Mouse (Mus musculus) cerebellum, postnatal 4 days (tissue): ENCODE measurements around the gene Mgat4b.

Experiments
- DNase-seq, 2 experiments: peaks; one replicate each; pipeline ENCODE4 v3.0.0; 2022; ENCODE audit warnings: low spot score in 2 of 2, mixed read lengths in 1 of 2

Mgat4b gene

DNA sequence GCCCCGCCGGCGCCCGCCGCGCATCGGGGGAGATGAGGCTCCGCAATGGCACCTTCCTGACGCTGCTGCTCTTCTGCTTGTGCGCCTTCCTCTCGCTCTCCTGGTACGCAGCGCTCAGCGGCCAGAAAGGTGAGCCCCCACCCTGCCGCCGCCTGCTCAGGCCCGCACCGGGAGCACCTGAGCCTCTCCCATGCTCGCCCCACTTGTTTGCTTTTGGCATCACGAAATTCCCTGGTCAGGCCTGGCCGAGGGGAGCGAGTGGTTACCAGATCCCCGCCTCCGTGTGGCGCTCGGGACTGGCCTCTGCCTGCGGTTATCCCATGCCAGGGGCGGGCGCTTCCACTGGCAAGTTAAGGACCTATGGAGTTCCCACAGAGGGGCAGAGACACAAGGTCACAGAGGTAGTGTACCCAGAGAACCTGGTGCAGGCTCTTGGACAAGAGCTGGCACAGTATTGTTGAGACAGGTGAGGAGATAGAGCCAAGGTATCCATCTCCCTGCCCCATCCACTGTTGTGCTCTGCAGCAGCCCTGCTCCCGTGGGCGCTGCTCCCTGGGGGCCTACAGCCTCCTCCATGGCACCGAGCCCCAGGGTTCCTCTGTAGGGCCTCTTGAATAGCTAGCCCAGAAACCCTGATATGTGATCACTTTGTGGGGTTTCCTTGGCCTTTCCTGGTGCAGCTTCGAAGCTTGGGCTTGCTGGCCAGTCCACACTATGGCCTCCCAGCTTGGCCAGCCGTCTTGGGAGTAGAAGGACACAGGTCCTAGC lies 15.1 kb downstream of the Mgat4b start:
- DNase-seq, result peak in 1 of 2 experiments; percentile 48

DNA sequence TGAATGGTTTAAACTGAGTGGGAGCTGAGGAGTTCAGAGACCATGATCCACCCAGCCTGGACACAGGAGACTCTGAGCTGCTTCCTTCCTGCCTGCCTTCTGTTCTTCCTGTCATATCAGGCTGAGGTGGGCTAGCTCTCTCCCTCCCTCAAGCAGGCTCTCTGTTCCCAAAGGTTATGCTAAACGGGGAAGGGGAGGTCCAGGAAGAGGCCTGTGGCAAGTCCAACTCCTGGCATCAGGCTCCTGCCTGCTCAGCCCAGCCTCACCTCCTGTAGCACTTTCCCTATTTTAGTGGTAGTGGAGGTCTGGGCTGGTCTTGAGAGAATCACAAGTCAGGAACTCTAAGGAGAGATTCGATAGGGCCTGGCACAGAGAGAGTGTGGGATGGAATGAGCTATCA lies 15.7 kb downstream of the Mgat4b start:
- DNase-seq, result no peak

DNA sequence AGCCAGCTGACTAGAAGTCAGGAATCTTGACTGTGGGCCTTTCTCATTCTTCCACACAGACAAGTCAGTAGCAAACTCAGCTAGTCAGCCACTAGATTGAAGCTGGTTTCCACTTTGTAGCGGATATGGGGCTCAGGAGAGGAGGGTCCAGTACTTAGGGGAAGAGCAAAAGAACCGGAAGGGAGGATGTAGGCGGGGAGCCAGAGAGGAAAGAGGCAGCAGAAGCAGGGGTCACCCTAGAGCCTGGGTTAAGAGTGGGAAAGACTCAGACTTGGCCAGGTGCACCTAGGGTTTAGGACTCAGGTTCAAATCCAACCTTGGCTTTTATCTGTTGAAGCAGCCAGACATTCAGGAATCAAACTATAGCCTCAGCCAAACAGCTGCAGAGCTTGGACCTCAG lies 16.5 kb downstream of the Mgat4b start:
- no peak for DNase-seq

DNA sequence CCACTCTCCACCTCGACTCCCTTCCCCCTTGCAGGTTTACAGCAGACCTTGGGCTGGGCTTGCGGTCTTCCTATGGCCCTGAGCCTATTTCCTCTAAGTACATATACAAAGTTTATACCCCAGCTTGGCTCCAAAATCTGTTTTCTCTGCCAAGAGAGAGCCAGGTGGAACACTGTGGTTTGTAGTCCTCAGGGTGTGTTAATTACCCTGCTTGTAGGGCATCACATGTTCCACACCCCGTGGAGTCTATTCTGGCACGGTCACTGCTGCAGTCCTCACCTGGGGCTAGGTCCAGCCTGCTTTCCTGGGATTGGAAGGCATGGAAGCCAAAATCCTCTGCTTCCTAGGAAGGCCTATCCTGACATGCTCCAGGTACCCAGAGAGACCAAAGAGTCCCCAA lies 17.0 kb downstream of the Mgat4b start:
- DNase-seq, result no peak

DNA sequence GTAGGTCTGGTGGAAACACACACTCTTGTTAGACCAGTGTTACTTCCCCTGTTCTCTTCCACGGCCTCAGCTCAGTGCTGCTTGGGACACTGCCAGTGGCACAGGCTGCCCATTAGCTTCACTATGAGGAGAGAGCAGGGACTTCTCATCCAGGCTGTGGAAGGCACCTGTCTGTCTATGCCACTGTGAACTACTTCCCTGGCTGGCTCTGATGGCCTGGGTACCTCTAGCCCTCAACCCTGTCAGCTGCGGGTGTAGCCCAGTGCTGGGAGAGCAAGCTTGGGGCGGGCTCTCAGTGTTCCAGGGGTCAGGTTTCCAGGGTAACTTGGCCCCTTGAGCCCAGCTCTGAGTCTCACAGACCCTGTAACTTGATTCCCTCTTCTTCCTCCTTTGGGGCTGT lies 18.1 kb downstream of the Mgat4b start:
- DNase-seq, result no peak

DNA sequence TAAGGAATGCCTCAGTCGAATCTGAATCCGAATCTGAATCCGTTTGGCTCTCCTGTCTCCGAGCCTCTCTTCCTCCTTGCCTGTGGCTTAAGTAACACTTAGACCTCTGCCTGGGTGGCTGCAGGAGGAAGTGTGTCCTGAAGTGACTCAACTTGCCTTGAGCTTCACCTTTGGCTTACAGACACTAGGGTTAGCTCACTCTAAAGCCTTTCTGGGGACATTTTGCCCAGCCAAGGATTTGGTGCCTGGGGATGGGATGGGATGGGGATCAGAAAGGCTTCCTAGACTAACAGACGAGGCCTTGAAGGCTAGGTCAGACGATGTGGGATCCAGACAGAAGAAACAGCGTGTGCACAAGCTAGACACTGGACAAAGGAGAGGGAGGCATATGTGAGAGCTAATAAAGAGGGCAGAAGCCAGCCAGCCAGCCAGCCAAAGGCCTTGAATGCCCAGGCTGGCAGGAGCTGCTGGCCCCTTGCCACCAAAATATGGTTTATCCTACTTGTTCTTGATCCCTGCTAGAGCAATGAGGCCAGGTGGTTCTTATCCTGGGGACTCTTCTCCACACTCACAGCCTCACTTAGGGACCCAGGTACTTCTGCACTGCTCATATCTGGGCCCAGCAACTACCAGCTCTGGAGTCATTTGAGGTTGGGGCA lies 18.7 kb downstream of the Mgat4b start:
- peak in 1 of 2 experiments; percentile 75 for DNase-seq

DNA sequence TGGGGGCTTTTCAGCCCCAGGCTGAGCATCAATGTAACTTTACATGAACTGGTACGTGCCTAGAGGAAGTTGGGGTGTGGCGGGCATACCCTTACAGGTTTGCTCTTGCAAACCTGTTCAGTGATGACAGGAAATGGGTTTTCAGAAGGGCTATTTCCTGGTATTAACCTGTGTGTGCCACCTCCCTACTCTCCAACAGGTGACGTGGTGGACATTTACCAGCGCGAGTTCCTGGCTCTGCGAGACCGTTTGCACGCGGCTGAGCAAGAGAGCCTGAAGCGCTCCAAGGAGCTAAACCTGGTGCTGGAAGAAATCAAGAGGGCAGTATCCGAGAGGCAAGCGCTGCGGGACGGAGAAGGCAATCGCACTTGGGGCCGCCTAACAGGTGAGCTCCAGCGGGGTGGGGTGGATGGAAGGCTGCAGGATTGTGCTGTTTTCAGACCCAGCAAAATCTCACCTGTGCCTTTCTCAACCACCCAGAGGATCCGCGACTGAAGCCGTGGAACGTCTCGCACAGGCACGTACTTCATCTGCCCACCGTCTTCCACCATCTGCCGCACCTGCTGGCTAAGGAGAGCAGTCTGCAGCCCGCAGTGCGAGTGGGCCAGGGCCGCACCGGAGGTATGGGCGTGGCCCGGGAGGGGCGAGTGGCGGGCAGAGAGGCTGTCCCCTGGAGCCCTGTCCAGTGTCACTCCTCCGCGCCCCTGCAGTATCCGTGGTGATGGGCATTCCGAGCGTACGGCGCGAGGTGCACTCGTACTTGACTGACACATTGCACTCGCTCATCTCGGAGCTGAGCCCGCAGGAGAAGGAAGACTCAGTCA lies 20.0 kb downstream of the Mgat4b start:
- no peak for DNase-seq

DNA sequence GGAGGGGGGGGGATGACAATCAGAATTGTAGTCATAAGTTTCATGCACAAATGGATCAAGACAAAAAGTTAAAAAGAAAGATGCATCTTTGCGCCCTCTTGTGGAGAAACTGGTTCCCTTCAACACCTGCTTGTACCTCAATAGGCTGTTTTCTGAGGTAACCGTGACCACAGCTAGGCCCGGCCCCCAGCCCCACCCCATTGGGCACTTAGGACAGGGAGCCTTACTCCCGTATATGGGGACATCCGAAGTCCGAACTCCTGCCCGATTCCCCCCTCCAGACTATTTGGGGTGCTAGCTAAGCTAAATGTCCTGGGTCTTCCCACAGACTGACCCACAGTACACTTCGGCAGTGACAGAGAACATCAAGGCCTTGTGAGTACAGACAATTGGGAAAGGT lies 20.7 kb downstream of the Mgat4b start:
- peak in 1 of 2 experiments; percentile 54 for DNase-seq

DNA sequence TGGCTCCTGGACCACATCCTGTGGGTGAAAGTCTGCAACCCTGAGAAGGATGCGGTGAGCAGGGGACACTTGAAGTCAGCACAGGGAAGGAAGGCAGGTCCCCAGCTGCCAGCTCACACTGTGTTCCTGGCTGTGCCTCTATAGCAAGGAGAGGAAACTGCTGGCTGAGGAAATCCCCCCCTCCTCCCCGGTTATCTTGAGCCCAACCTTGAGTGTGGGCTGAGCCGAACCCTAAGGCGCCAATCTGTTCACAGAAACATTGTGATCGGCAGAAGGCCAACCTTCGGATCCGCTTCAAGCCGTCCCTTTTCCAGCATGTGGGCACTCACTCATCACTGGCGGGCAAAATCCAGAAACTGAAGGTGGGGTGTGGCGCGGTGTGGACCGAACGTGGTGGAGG lies 22.3 kb downstream of the Mgat4b start:
- no peak for DNase-seq

DNA sequence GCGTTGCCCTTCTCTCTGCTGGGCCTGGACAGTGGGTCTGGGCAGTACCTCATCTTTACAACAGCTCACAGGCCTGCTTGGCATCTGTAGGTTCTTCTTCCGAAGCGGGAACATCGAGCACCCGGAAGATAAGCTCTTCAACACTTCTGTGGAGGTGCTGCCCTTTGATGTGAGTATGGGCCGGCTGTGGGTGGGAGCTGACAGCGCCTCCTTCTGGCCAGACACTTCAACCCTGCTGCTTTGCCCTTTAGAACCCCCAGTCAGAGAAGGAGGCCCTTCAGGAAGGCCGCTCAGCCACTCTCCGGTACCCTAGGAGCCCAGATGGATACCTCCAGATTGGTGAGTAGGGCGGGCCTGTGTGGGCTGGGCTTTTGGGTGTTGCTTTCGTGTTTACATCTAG lies 23.3 kb downstream of the Mgat4b start:
- DNase-seq, result no peak

DNA sequence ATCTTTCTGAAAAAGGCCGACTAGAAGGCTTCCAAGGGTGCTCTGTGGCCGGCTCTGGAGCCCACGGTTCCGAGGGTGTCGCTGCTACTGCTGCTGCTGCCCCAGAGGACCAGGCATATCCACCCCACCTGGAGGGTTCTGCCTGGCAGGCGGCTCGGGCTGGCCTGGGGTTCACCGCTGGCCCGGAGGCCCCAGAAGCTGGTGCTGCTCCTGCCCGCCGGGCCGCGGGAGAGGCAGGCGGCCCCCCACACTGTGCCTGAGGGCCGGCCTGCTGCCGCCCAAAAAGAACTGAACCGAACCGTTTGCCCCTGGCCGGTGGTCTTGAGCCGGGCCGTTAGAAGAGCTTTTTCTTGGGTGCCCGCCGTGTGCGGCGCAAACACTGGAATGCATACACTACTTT lies 23.9 kb downstream of the Mgat4b start:
- DNase-seq, result no peak

DNA sequence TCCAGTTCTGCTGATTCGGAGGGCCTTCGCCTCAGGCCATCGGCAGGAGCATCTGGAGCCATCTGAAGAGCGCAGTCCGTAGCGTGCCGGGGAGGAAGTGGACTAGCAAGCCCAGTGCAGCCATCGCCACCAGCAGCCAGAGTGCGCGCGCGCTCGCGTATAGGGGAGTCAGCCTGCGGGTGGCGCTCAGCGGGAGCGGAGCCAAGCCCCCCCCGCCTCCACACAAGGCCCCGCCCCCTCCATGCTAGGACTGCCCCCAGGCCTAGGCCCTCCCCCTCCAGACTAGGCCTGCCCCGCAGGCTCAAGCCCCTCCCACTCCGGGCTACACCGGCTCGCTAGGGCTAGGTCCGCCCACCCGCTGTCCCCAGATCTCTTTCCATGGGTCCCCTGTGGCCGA lies 25.8 kb downstream of the Mgat4b start:
- peak; percentile 58 to 76 for DNase-seq

DNA sequence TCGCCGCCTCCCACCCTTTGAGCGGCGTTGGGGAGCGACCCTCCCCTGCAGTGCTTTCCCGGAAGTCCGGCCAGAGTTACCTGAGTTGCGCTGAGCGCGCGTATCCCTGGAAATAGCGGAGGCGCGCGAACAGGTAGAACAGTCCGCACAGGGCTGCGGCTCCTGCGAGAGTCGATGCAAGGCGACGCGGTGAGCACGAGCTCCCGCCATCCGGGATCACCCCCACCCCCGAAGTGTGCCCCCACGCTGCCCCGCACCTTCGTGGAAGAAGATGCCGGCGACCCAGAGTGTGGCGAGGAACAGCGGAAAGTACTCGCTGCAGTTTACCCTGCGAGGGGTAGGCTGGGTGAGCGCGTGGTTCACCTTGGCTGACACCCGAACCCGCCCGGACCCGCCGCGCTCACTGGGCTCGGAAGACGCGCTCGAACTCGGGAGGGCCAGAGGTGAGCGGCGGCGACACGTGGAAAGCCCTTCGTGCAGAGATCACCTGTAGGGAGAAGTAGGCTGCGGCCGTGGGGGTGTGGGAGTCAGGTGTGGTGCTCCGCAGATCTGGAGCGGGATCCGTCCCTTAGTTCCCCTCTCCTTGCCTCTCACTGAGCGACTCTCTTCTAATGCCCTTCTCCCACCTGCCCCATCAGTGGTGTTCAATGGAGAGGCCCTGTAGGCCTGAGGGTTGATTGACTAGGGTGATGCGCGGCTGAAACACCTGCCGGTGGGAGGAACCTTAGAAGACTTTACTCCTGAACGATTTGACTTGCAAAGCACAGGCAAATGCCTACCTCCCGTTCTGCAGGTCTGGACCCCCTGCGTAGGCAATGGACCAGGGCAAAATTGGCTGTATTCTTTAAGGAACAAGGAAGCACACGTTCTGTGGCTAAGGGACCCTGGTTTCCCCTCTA lies 26.5 kb downstream of the Mgat4b start:
- no peak for DNase-seq

DNA sequence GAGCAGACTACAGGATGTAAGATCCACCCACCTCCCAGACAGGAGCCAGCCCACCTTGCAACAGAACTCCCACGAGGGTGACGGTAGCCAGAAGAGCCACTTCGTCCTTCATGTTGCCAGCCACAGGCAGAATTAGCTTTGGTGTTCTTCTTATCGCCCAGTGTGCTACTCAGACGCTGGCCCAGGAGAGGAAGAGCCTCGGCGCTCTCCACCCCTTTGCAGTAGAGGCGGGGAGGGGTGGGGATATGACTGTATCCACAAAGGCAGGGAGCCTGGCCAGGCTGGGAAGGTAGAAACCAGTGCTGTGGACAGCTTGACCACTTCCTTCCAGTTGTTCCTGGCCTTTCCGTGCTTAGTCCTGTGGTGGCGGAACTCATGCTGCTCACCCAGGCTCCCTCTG lies 27.6 kb downstream of the Mgat4b start, which contains the start of gene Ltc4s:
Gene Ltc4s, minus strand, starts transcription at position 293 of the 400 bp plus-strand sequence.
- DNase-seq, result no peak

DNA sequence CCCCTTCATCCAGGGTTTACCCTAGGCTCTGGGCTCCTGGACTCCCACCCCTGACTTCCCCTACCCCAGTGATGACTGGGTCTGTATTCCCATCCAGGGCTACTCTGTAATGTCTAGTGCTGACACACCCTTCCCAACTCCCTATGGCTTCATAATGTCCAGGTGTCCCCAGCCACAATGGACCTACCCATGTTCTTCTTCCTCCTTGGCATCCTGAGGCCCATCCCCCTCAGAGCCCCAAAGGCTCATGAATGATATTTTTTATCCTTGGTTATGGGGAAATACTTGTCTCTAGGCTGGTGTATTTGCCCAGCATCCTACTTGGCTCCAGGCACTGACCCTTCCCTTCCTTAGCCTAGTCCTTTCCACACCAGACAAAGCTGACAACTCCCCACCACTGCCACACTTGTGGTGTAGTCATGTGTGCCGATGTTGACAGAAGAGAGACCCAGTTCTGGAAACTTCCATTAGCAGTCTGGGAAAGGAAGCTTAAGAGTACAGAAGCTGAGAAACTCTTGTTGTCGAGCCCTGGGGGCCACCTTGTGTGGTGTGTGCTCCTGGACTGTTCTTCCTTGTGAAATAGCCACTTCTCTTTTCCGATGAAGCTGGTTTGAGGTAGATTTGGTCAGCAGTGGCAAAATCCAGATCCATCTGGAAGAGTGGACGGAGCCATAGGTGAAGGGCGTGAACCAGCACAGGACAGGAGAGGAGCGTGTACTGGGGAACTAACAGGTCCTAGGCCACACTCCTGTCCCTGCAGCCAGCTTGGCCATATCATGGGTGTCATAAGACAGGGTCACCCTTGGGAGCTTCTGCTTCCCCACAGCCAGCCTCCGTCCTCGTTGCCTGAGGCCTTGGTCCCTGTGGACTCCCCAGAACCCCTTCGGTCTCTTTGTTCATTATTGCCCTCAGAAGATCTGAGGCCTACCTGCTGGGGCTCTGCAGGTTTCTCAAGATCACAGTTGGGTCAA lies 28.4 kb downstream of the Mgat4b start:
- DNase-seq, result no peak

DNA sequence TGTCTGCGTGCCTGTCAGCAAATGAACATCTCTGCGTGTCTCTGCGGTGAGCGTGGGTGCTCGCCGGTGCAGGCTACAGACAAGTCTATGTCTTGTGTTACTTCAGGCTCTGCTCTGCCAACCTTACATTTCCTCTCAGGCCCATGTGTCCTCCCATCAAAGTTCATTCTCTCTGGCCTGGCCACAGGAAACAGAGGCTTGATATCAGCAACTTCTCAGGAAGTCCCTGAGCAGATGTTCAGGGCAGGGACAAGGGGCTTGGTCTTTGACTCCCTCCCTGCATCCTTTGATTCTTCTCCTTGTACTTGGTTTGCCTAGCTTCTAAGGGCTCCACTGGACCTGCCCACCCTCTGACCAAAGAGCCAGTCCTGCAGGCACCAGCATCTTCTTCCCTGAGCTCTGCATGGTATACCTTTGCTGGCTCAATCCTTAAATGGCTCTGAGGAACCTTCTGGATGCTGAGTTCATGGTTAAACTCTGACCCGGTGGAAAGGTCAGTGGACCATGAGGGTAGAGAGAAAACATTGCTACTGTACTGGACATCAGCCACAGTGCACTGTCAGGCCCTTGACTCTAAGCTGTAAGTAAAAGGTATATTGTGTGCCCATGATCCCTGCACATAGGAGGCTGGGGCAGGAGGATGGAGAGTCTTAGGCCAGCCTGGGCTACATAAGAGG lies 29.7 kb downstream of the Mgat4b start:
- no peak for DNase-seq

DNA sequence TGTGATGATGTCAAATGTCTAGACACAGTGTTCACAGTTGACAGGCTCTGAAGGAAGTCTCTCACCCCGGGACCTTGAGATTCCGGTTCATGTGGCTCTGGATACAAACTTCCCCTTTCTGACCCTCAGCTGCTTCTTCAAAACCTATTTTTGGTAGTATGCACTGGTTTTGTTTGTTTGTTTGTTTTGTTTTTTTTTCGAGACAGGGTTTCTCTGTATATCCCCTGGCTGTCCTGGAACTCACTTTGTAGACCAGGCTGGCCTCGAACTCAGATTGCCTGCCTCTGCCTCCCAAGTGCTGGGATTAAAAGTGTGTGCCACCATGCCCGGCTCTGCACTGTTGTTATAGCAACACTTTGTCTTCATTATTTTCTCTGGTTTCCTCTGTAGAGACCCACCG lies 33.2 kb downstream of the Mgat4b start:
- no peak for DNase-seq

DNA sequence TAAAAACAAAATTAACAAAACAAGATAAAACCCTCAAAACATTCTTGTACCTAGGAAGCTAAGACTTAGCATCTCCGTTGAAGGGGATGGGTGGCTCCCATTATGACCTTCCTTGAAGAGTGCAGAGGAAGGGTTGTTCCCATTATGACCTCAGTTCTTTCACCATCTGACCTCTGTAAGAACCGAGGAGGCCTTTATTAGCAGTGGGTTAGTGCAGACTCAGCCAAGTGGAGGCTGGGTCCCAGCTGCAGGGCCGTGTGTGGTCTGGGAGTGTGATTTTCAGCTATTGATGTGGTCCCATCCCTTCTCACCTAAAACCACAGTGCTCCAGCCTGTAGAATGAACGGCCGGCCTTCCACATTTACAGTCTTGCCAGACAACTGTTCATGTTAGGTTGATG lies 34.6 kb downstream of the Mgat4b start:
- no peak for DNase-seq

DNA sequence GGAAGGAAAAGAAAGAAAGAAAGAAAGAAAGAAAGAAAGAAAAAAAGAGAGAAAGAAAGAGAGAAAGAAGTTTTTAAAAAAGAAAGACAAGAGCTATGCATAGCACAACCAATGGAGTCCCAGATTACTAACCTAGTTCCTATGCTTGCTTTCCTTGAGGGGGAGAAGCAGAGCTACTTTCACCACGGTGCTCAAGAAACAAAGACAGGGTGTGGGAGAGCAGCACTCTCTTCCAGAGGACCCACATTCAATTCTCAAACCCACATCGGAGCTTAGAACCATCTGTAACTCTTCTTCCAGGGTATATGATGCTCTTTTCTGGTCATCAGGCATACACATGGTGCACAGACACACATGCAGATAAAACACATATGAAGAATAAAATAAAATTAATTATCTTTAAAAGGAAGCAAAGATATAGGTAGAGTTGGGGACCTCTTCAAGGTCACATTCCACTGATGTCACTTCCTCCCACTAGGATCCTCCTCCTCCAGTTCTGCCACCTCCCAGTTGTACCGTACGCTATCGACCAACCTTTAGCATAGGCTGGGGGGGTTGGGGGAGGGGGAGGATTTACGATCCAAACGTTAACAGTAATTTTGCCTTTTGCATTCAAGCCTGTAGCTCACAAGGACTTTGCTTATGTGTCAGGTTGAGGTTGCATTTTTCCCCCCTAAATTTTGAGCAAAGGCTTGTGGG lies 37.9 kb downstream of the Mgat4b start:
- DNase-seq, result no peak
